Mouse (Mus musculus): ENCODE measurements at regions not wholly inside any gene's neighbourhood (a gene's known extent, or its start where the extent isn't known, plus 50 kb on each side); places are given as distances from the start of the nearest gene placed in this dataset.
A peak's percentile ranks its signal among the peaks of the same experiment; 100 is the strongest.

GRCm38 (mm10) chr2:45630081-45630480 is 512.9 kb upstream of the Zeb2 start:
- no peak for DNase-seq (ENCODE audit: low spot score in 2 of 2)

GRCm38 (mm10) chr2:45629616-45630015 is 512.4 kb upstream of the Zeb2 start:
- DNase-seq (ENCODE audit: low spot score in 2 of 2): no peak

GRCm38 (mm10) chr2:45623056-45623455 is 505.9 kb upstream of the Zeb2 start:
- DNase-seq (ENCODE audit: low spot score in 2 of 2): no peak

- DNase-seq (ENCODE audit: low spot score in 2 of 2): no peak
Measured at GRCm38 (mm10) chr2:45608926-45609325, 491.7 kb upstream of the Zeb2 start.

- DNase-seq (ENCODE audit: low spot score in 2 of 2): no peak
Measured at GRCm38 (mm10) chr2:45607393-45607792, 490.2 kb upstream of the Zeb2 start.

- DNase-seq (ENCODE audit: low spot score in 2 of 2): no peak
Measured at GRCm38 (mm10) chr2:45601332-45601900, 484.2 kb upstream of the Zeb2 start.

GRCm38 (mm10) chr2:45593765-45594164 is 476.6 kb upstream of the Zeb2 start:
- no peak for DNase-seq (ENCODE audit: low spot score in 2 of 2)

- DNase-seq (ENCODE audit: low spot score in 2 of 2): no peak
Measured at GRCm38 (mm10) chr2:45590980-45591379, 473.8 kb upstream of the Zeb2 start.

GRCm38 (mm10) chr2:45588248-45588647 is 471.1 kb upstream of the Zeb2 start:
- DNase-seq (ENCODE audit: low spot score in 2 of 2): no peak

- DNase-seq (ENCODE audit: low spot score in 2 of 2): no peak
Measured at GRCm38 (mm10) chr2:45586588-45587200, 469.5 kb upstream of the Zeb2 start.

GRCm38 (mm10) chr2:45581549-45581925 is 464.3 kb upstream of the Zeb2 start:
- no peak for DNase-seq (ENCODE audit: low spot score in 2 of 2)

GRCm38 (mm10) chr2:45580838-45581548 is 463.8 kb upstream of the Zeb2 start:
- no peak for DNase-seq (ENCODE audit: low spot score in 2 of 2)

- no peak for DNase-seq (ENCODE audit: low spot score in 2 of 2)
Measured at GRCm38 (mm10) chr2:45572906-45573305, 455.7 kb upstream of the Zeb2 start.

GRCm38 (mm10) chr2:45554707-45555106 is 437.5 kb upstream of the Zeb2 start:
- no peak for DNase-seq (ENCODE audit: low spot score in 2 of 2)

GRCm38 (mm10) chr2:45541394-45541793 is 424.2 kb upstream of the Zeb2 start:
- no peak for DNase-seq (ENCODE audit: low spot score in 2 of 2)

- peak; percentile 8 to 9 for DNase-seq (ENCODE audit: low spot score in 2 of 2)
Measured at GRCm38 (mm10) chr2:45538950-45539349, 421.8 kb upstream of the Zeb2 start.

- DNase-seq (ENCODE audit: low spot score in 2 of 2): no peak
Measured at GRCm38 (mm10) chr2:45537722-45538121, 420.5 kb upstream of the Zeb2 start.

GRCm38 (mm10) chr2:45534806-45535205 is 417.6 kb upstream of the Zeb2 start:
- no peak for DNase-seq (ENCODE audit: low spot score in 2 of 2)

- no peak for DNase-seq (ENCODE audit: low spot score in 2 of 2)
Measured at GRCm38 (mm10) chr2:45522310-45522709, 405.1 kb upstream of the Zeb2 start.

GRCm38 (mm10) chr2:45519550-45520152 is 402.5 kb upstream of the Zeb2 start:
- no peak for DNase-seq (ENCODE audit: low spot score in 2 of 2)

GRCm38 (mm10) chr2:45514290-45515180 is 397.3 kb upstream of the Zeb2 start:
- DNase-seq (ENCODE audit: low spot score in 2 of 2): no peak

- no peak for DNase-seq (ENCODE audit: low spot score in 2 of 2)
Measured at GRCm38 (mm10) chr2:45512852-45513251, 395.7 kb upstream of the Zeb2 start.

Data from frontal cortex, postnatal 25 days (tissue).